Mouse (Mus musculus): Measurements from ENCODE around the gene Dgkh.

- TF ChIP-seq CTCF (IDR thresholded peaks at IDR 0.05; ENCODE audit: control insufficient read depth, insufficient read depth, insufficient read length) (no peak), USF1 (IDR thresholded peaks at IDR 0.05; ENCODE audit: low read depth) (no peak)
Measured at GRCm38 (mm10) chr14:78690387-78690786, 42.2 kb downstream of the Dgkh start.
